Mouse (Mus musculus) heart, postnatal 4 days (tissue): ENCODE data around the gene Olfr532. TPM values are rescaled to one million over a fixed set of nuclear protein-coding genes. Genes with fewer than 3 reads are reported as not detected.
"Not testable (repeated sequence)": the region's sequence is repeated elsewhere in the genome, so short reads cannot be mapped to it uniquely, and the experiment has no call there.

Experiments
- DNase-seq: peaks from one replicate; pipeline ENCODE4 v3.0.0; 2021
- total RNA-seq, 2 experiments: library from RNA; stranded (reverse); gene quantifications; 2 replicates each; pipeline ENCODE4 v1.2.3; 2021

Gene Olfr532
- total RNA-seq = not detected

GRCm38 (mm10) chr7:140421539-140421938 is at the start of gene Olfr532:
Olfr532 (minus strand) TSS chr7:140421639.
- no peak for DNase-seq

DNA sequence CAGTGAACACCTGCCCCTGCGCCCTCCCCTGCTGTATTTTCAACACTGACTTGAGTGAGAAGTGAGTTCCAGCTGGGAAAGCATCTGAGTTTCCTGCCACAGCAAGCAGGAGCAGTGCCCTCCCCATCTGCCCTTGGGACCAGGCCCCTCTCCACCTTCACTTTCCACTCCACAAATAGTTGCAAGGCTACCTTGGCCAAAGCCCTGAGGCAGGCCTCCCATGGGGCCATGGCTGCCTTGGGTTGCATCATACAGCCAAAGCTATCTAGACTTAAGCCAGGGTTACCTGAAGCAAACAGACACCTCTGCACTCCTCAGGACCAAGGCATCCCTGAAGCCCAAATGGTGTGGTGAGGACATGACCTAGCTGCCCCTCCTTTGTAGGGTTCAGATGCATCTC is 41.6 kb upstream of the Olfr532 start, which contains the start of gene Olfr533:
TSS of gene Olfr533 (plus strand) at position 301 of the 400 bp plus-strand sequence.
- not testable (repeated sequence) for DNase-seq

DNA sequence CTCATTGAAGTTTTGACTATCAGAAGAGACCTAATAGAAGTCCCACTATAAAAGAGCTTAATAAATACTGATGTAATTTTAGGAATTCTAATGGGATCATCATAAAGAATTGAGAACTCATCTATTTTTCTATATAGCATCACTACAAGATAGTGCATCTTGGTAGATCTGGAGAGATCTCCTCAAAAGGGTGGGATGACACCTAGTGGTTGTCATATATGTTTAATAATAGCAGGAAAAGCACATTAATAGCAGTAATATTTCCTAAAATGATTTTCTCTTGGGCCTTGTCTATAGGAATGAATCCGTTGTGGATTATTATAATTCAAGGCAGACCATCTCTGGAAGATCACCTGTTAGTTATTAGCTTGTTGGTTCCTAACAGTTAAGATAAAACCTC is 21.7 kb upstream of the Olfr532 start:
- DNase-seq = no peak

DNA sequence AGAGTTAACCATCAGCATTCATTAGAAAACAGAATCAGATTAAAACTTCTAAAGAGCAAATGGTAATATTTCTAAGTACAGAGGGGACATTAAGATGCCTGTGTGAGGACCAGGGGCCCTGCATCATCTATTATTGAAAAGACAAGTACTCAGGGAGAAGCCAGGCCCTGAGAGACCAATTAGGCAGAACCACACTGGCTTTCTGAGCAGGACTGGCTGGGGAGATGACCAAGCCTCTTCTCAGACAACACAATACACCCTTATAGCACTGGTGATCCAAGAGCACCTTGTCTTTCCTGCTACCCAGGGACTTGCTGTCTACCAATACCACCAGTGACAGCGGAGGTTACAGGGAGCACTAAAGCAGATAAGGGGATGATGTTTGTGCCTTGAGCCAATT is 18.6 kb downstream of the Olfr532 start, which contains the start of gene Olfr531:
TSS of gene Olfr531 (minus strand) at position 101 of the 400 bp plus-strand sequence.
- no peak for DNase-seq

GRCm38 (mm10) chr7:140376911-140377310 is 44.5 kb downstream of the Olfr532 start:
- no peak for DNase-seq

- DNase-seq = no peak
Observed at GRCm38 (mm10) chr7:140376231-140376630, 45.2 kb downstream of the Olfr532 start, which contains the start of gene Olfr530. Olfr530 (minus strand) TSS chr7:140376331.

DNA sequence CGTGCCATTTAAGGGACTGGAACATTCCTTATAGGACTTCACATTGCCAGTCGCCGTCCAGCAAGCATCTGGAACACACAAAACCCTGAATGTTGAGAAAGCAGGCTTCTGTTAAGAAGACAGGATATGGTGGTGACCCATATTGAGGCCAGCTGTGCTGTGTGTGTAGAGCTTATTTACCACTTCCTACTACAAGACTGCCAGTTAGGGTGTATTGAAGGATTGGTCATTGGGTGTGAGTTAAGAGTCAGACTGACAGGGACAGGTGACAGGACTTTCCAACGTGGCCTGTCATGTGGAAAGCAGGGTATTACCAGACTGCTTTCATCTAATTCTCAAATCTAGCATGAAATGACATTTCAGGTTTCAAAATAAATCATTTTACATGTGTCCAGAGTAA is 47.1 kb downstream of the Olfr532 start:
- no peak for DNase-seq

Other genes starting within 250 kb of the Olfr532 start
- gene Olfr523, start 248.4 kb downstream of the Olfr532 start, total RNA-seq = not detected
- gene Olfr524, start 215.7 kb downstream of the Olfr532 start, total RNA-seq = not detected
- under 1 TPM in 1 of 2 experiments, not detected in 1; 0.07 TPM for gene Cd163l1, start 203.4 kb downstream of the Olfr532 start, total RNA-seq
- not detected for gene 5830411N06Rik, start 174.4 kb downstream of the Olfr532 start, total RNA-seq
- not detected for gene Olfr525, start 100.8 kb downstream of the Olfr532 start, total RNA-seq
- gene Olfr527, start 87.6 kb downstream of the Olfr532 start, total RNA-seq = not detected
- gene Olfr60, start 60.0 kb downstream of the Olfr532 start, total RNA-seq = not detected
- not detected for gene Olfr530, start 45.3 kb downstream of the Olfr532 start, total RNA-seq
- gene Olfr531, start 18.7 kb downstream of the Olfr532 start, total RNA-seq = not detected
- not detected for gene Olfr533, start 41.7 kb upstream of the Olfr532 start, total RNA-seq
- gene Olfr535, start 62.6 kb upstream of the Olfr532 start, total RNA-seq = not detected
- not detected for gene Olfr536, start 85.8 kb upstream of the Olfr532 start, total RNA-seq
- gene Olfr538, start 146.2 kb upstream of the Olfr532 start, total RNA-seq = not detected
- not detected for gene Olfr46, start 179.6 kb upstream of the Olfr532 start, total RNA-seq
- not detected for gene Olfr61, start 207.3 kb upstream of the Olfr532 start, total RNA-seq
- not detected for gene Olfr53, start 224.8 kb upstream of the Olfr532 start, total RNA-seq
- not detected for gene Olfr539, start 238.3 kb upstream of the Olfr532 start, total RNA-seq